Mouse (Mus musculus) left cerebral cortex, adult 9 months (tissue): ENCODE measurements around the gene Lmtk3.
A peak's percentile ranks its signal among the peaks of the same experiment; 100 is the strongest.

Experiments used
- DNase-seq, 2 experiments: peaks; one replicate each; pipeline ENCODE4 v3.0.0; 2022; ENCODE audit warnings: low spot score in 2 of 2

Gene Lmtk3

DNA sequence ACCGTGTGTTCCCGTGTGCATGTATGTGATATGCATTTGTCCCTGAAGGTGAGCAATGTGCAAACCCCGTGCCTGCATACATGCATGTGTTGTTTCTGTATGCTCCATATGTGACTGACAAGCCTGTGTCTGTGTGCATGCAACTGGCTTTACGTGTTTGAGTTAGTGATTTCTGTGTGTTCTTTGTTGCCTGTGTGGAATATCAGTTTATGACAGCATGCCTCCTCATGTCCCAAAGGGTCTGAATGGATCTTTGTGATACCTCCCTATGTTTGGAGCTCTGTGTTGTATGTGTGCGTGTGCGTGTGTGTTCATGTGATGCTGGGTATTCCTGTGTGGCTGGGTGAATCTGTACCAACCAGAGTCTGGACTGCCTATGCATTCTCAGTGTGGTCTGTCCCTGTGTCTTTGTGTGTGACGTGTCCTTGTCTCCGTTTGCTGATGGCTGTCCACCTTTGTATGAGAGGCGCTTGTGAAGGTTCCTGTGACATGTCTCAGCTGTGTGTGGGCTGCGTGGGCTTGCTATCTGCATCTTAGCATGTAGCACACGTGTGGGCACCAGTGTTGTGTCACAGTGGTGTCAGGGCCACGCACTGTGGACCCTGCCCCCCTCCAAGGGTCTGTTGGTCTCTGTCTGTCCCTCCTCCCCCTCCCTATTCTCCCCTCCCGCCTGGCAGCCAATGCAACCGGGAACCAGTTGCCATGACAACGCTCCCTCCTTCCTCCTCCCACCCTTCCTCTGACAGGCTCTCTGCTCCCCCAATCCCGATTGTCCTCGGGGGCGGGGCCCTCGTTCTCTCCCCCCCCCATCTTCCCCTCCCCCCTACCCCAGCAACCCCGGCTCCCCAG lies 1.2 kb downstream of the Lmtk3 start, which contains the start of gene Sult2b1:
TSS of gene Sult2b1 (minus strand) at position 146 of the 849 bp plus-strand sequence.
- DNase-seq: peak; percentile 86 to 94

DNA sequence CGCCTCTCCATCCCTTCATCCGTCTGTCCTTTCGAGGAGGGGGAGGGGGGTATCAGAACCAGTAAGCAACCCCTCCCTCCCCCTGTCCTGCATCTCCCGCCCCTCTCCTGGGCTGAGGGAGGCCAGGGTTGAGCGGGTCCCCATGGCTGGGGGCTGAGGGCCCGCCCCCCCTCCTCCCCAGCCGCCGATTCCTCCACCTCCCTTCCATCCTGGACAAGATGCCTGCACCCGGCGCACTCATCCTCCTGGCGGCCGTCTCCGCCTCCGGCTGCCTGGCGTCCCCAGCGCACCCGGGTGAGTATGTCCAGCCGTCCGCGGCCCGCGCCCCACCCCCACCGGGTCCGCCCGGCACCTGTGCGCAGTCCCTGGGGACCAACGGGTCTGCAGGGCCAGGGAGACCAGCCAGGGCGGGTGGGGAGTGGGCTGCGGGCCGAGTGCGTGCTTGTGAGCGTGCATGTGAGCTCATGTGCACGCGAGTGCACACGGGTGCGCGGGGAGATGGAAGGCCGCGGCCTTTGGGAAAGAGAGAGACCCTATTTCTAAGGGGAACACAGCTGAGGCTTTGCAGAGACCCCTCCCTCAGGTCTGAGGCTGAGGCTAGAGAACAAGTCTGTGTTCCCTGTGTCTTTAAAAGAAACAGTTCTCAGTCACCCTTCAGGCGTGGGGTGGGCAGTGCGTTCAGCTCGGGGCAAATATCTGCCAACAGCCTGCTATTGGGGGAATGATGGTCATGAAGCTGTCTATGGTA lies 2.0 kb downstream of the Lmtk3 start:
- DNase-seq: no peak

DNA sequence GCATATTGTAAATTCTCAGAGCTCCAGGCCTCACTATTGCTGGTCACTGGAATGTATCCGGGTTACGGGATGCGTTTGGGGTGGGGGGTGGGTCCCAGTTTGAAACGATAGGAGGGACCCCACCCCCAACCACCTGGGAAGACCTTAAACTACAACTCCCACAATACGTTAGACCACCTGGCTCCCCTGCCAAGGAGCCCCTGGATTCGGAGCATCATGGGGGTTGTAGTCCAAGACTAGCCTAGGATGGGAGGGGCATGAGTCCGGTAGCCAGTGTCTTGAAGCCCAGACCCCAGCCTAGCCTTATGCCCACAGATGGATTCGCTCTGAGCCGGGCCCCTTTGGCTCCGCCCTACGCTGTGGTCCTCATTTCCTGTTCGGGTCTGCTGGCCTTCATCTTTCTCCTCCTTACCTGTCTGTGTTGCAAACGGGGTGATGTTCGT lies 2.6 kb downstream of the Lmtk3 start:
- no peak for DNase-seq

DNA sequence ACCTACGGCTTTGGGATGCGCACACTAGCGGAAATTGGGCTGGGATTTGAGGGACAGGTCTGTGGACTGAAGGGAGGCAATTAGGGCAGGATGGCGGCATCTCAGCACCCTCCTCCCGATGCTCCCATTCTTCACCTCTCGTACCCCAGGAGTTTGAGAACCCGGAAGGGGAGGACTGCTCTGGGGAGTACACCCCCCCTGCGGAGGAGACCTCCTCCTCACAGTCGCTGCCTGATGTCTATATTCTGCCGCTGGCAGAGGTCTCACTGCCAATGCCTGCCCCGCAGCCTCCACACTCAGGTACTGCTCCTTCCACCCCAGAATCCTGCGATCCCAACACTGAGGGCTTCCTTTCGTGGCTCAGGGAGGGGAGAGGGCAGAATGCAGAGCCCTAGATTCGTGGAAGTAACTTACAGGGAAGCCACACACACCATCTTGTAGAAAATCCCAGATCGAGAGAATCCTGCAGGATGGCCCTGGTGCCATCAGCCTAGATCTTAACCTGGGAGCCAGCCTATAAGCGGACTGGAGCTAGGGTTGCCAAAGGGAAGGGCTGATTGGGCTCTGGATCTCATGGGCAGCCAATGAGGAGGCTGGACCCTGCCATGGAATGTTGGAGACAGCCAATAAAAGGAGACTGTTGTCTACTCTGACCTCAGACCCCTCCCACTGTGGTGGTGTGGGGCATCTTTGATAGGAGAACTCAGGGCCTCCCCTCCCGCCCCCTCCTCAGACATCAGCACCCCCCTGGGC lies 3.3 kb downstream of the Lmtk3 start:
- peak in 1 of 2 experiments; percentile 74 for DNase-seq

DNA sequence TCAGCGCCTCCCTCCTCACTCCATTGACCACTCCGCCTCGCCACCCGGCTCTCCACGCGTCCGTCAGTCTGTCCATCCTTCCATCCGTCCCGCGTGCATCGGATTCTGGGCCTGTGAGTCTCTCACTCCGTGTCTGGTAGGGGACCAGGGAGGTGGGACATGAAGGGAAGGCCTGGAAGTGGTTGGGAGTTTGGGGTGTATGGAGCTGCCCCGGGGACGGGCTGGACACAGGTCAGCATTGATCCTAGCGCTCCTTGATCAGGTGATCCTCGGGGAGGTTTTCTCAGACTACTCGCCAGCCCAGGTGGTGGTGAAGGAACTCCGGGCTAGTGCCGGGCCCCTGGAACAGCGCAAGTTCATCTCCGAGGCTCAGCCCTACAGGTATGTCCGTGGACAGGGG lies 4.1 kb downstream of the Lmtk3 start:
- DNase-seq: no peak

DNA sequence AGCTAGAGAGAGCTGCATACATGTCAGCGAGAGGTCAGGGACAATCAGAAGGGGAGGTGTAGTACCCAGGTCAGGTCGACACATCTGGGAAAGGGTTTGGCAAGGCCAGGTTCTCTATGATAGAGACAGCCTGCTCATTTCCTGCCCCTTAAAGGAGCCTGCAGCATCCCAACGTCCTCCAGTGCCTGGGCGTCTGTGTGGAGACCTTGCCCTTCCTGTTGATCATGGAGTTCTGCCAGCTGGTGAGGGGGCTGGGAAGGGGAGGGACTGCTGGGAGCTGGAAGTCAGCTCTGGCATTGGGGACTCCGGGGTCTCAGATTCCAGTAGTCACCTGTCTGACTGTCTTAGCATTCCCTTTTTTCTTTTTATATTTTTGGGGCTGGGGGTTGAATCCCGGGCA lies 7.2 kb downstream of the Lmtk3 start:
- no peak for DNase-seq

DNA sequence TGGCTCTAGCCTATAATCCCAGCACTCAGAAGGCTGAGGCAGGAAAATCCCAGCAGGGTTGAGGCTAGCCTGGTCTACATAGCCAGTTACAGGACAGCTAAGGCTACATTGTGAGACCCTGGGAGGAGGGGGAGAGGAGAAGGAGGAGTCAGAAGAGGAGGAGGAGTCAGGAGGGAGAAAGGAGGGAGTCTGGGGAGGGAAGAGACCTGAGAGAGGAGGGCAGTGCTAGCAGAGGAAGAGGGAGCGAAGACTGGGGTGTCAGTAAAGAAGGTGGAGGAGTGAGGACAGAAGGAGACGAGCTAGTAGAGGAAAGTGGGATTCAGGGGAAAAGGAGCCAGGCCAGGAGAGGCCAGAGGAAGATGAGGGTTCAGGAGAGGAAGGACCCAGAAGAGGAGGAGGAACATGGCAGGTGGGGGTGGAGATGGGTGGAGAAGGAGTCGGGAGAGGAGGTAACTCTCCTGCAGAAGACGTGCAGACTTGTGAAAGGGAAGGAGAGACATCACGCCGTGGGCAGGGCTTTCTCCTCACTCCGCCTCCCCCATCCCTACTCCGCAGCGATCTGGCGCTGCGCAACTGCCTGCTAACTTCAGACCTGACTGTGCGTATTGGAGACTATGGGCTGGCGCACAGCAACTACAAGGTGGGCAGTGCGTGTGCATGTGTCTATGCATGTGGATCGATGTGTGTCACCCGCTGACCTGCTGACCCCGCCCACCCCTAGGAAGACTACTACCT lies 8.4 kb downstream of the Lmtk3 start:
- no peak for DNase-seq

DNA sequence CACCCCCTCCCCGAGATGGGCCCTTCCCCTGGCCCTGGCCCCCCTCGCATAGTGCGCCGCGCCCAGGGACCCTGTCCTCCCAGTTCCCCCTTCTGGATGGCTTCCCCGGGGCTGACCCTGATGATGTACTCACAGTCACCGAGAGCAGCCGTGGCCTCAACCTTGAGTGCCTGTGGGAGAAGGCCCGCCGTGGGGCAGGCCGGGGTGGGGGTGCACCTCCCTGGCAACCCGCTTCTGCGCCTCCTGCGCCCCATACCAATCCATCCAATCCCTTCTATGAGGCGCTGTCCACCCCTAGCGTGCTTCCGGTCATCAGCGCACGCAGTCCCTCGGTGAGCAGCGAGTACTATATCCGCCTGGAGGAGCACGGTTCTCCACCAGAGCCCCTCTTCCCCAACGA lies 9.7 kb downstream of the Lmtk3 start:
- DNase-seq: no peak

DNA sequence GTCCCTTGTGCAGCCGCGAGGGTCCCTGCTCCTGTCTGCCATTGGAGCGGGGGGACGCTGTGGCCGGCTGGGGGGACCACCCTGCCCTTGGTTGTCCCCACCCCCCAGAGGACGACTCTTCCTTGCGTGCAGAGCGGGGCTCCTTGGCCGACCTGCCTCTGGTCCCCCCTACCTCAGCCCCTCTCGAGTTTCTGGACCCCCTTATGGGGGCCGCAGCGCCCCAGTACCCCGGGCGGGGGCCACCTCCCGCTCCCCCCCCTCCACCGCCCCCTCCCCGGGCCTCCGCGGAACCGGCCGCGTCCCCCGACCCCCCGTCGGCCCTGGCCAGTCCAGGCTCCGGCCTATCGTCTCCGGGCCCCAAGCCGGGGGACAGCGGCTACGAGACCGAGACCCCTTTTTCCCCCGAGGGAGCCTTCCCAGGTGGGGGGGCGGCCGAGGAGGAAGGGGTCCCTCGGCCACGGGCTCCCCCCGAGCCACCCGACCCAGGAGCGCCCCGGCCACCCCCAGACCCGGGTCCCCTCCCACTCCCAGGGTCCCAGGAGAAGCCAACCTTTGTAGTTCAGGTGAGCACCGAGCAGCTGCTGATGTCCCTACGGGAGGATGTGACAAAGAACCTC lies 10.5 kb downstream of the Lmtk3 start:
- no peak for DNase-seq

DNA sequence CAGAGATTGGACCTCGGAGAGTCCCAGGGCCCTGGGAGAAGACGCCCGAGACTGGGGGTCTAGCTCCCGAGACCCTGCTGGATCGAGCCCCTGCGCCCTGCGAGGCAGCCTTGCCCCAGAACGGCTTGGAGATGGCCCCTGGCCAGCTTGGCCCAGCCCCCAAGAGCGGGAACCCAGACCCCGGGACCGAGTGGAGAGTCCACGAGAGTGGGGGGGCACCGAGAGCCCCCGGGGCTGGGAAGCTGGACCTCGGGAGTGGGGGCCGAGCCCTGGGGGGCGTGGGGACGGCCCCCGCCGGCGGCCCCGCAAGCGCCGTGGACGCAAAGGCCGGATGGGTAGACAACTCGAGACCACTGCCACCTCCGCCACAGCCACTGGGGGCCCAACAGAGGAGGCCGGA lies 11.4 kb downstream of the Lmtk3 start:
- DNase-seq: no peak

DNA sequence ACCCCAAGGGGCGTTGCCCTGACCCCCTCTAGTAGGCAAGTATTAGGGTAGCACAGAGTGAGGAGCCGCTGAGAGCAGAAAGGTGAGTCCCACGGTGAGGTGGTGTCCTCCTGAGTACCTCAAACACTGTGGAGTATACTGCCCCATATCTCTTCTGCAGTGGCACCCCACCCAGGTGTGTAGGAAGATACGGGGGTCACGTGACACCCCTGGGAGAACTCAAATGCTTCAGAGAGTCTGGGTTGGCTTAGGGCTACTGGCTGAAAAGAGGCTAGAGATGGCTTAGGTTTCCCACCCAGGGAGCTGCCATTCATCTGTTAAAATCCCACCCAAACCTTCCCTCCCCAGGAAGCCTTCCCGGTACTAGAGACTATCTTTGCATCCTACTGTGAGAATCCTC lies 13.4 kb downstream of the Lmtk3 start:
- DNase-seq: no peak

DNA sequence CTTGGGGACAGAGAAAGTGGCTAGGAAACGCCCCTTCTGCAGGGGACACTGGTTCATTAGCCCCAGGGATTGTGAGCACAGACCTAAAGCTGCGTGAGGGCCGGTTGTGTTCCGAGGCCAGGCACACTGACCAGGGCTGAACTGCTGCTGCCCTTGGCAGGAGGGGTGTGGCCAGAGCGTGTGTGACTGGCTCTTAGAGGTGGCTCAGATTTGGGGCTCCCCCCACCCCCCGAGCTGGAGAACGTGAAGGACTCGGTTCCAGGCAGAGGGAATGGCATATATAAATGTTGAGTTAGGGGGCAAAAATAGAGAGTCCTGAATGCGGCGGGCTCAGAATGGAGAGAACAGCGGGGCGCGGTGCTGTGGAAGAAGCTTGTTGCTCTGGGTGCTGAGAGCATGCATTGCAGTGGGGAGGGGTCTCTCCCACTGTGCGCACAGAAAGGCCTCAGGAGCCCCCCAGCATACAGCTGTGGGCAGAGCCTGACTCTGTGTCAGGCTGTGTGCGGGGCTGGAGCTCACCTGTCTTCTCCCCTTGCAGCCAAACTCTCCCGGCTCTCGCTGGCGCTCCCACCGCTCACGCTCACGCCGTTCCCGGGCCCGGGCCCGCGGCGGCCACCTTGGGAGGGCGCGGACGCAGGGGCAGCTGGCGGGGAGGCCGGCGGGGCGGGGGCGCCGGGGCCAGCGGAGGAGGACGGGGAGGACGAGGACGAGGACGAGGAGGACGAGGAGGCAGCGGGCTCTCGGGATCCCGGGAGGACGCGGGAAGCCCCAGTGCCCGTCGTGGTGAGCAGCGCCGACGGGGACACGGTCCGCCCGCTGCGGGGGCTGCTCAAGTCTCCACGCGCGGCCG lies 14.3 kb downstream of the Lmtk3 start:
- DNase-seq: no peak

DNA sequence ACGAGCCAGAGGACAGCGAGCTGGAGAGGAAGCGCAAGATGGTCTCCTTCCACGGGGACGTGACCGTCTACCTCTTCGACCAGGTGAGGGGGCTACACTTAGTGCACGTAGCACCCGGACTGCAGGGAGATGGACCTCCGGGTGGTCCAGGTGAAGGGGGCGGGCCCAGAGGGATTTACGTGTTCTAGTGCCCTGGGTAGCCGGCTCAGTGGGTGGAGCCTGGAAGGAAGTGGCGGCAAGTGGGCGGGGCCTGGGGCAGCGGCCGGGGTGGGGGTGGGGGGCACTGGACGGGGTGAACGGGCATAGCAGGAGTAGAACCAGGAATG lies 14.9 kb downstream of the Lmtk3 start:
- DNase-seq: no peak

DNA sequence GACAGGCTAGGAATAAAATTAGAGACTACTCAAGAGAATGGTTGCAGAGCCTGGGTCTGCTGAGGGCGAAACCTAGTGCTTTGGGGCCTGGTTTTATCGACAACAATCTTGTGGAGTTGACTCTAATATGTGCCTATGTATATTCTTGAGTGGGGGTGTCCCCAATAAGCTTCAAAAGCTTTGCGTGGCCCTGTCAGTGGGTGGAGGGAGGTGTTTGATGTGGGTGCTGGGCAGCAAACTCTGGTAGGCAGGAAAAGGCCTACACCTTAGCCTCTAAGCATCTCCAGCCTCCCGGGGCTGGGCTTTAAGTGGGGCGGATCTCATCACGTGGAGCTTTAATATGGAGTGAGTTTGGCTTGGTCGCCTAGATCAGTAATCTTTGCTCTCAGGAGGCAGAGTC lies 15.4 kb downstream of the Lmtk3 start:
- DNase-seq: no peak

DNA sequence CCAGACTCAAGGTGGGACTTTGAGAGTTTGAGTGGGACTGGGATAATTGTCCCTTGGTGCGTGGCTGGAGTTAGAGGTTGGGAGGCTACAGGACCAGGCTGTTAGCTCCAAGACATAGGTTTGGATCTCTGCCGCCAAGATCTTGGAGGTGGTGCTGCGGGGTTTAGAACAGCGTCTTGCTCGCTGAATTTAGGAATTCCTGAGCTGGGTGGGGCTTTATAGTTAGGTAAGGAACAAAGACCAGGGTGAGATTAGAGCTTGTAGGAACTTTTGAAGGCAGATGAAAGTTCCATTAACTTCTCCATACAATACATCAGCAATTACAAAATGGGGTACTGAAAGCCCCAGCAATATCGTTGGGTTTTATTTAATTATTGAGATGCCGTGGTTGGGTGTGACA lies 16.5 kb downstream of the Lmtk3 start:
- DNase-seq: no peak

DNA sequence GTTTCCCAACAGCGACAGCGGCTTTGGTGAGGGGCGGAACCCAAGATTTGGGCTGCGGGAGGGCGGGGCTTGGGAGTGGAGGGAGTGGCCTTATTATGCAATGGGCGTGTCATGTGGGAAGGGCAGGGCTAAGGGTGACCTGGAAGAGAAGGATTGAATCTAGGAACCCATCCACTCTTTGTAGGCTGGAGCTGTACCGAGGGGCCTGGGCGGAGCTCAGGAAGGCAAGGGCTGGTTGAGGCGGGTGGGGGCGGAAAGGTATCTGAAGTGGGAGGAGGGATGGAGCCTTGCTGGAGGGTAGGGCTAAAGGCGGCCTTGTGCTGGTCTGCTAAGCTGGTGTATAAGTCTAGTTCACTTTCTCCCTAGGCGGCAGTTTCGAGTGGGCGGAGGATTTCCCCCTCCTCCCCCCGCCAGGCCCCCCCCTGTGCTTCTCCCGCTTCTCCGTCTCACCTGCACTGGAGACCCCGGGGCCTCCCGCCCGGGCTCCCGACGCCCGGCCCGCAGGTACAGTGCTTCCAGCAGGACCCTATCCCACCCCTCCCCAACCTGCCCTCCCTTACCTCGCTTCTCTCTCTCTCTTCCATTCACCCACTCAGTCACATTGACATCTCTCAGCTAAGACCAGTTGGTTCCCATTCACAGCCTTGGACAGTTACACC lies 17.1 kb downstream of the Lmtk3 start:
- DNase-seq: no peak

DNA sequence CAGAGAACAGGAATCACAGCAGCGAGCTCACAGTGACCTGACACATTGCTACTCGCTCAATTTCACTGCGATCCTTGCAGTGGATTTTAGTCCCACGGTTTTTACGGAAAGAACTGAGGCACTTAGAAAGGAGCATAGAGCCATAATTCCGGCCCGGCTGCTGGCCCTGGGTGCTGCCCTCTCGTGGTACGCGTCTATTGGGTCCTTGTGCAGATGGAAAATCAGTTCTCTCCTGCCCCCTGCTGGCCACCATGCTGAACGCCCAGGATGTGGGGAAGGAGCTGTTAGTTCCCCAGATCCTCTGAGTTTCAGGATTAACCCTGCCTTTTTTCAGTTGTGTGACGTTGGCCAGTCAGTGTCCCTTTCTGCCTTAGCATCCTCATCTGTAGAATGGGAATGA lies 17.8 kb downstream of the Lmtk3 start:
- peak in 1 of 2 experiments; percentile 94 for DNase-seq

DNA sequence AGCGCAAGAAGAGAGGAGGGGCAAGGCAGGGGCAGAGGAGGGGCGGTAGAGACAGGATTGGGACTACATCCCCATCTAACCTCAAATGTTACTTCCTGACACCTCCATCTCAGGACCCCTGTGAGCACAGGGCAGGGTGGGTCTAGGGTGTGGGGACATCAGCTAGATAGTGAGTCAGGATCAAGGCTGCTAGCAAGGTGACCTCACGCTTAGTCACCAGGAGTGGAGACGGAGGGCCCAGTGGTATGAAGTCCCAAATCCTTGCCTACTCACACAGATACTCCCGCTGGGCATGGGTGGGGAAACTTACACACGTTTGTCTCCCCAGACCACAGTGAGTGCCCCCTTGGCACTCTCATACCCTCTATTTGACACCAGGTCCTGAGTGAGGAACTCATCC lies 19.0 kb downstream of the Lmtk3 start:
- DNase-seq: no peak

DNA sequence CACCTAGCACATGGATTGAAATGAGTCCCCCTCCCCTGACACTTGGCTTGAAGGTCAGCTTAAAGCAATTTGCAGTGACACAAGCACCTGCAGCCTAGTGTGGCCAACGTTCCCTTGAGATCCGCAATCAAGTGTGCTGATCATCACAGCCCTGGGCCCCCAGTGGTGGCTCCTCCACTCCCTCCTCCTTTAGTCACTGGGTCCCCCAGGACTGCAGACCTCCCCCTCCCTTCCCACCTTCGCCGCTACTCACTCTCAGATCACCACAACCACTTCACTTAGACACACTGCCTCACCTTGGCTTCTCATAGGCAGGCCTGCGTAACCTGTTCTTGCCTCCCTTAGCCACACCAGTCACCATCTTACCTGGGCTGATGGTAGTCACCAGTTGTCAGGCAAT lies 22.4 kb downstream of the Lmtk3 start:
- DNase-seq: no peak

DNA sequence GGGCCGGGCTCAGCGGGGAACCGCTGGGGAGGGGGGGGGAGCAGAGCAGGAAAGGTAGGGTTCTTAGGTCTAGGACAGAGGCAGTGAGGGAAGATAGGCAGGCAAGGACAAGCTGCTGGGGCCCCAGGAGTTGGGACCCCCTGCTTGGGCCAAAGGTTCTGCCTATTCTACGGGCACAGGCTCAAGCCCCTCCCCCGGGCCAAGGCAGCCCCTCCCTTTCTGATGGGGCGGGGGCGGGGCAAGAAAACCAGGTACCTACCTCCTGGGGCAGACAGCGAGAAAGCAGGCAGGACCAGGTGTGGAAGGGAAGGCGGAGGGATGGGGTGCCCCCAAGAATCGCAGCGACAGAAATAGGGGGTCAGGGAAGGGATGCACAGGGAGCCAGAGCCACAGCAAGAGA lies 24.9 kb downstream of the Lmtk3 start:
- DNase-seq: no peak
